Mouse (Mus musculus): ENCODE results near the gene Cdc42bpa. TPM values are rescaled to one million over a fixed set of nuclear protein-coding genes. Genes with fewer than 3 reads are reported as not detected.

Gene Cdc42bpa
- polyA plus RNA-seq, 1 experiment from 2014 or later, result 11.6 TPM

GRCm38 (mm10) chr1:180037461-180037860 is 77.2 kb downstream of the Cdc42bpa start:
- H3K4me2 ChIP-seq (ENCODE audit: low read depth, low read length), result no peak overlapping the region
- H3K36me3 ChIP-seq (ENCODE audit: control insufficient read depth, insufficient read depth), result no peaks in the 10 kb centered on the region
- H3K27ac ChIP-seq (ENCODE audit: low read length), result no peak overlapping the region
- no peak for ATAC-seq (replicated peaks; ENCODE audit: extremely low read depth, insufficient read depth, low FRiP score)
- H3K27me3 ChIP-seq (ENCODE audit: control insufficient read depth, insufficient read depth, low read length), result no peaks in the 10 kb centered on the region
- no peaks in the 10 kb centered on the region for H3K4me1 ChIP-seq (ENCODE audit: control insufficient read depth, insufficient read depth, low read length)
- H3K4me3 ChIP-seq (ENCODE audit: low read length), result no peak overlapping the region
- no peak overlapping the region for H3K9ac ChIP-seq (ENCODE audit: low read length)
- WGBS, result 94% methylated on average over 3 of the region's 3 CpGs
- H3K9me3 ChIP-seq (replicated peaks; ENCODE audit: control insufficient read depth, low read length), result no peaks in the 10 kb centered on the region

GRCm38 (mm10) chr1:180044160-180044559 is 83.9 kb downstream of the Cdc42bpa start:
- H3K4me3 ChIP-seq (ENCODE audit: low read length), result no peak overlapping the region
- H3K4me2 ChIP-seq (ENCODE audit: low read depth, low read length), result no peak overlapping the region
- peaks cover 2% of the 10 kb centered on the region for H3K9me3 ChIP-seq (replicated peaks; ENCODE audit: control insufficient read depth, low read length)
- 0 out of 2 replicates have a peak, but pooled peaks cover 5% of the 10 kb centered on the region for H3K36me3 ChIP-seq (ENCODE audit: control insufficient read depth, insufficient read depth)
- H3K4me1 ChIP-seq (ENCODE audit: control insufficient read depth, insufficient read depth, low read length), result no peaks in the 10 kb centered on the region
- no peak overlapping the region for H3K27ac ChIP-seq (ENCODE audit: low read length)
- H3K27me3 ChIP-seq (ENCODE audit: control insufficient read depth, insufficient read depth, low read length), result no peaks in the 10 kb centered on the region
- H3K9ac ChIP-seq (ENCODE audit: low read length), result no peak overlapping the region
- no peak for ATAC-seq (replicated peaks; ENCODE audit: extremely low read depth, insufficient read depth, low FRiP score)
- 87% methylated on average over 2 of the region's 2 CpGs for WGBS

- no peak for ATAC-seq (replicated peaks; ENCODE audit: extremely low read depth, insufficient read depth, low FRiP score)
- Histone ChIP-seq H3K4me1 (ENCODE audit: control insufficient read depth, insufficient read depth, low read length) (no peaks in the 10 kb centered on the region), H3K4me2 (ENCODE audit: low read depth, low read length) (no peak overlapping the region), H3K36me3 (ENCODE audit: control insufficient read depth, insufficient read depth) (0 out of 2 replicates have a peak, but pooled peaks cover 5% of the 10 kb centered on the region), H3K4me3 (ENCODE audit: low read length) (no peak overlapping the region), H3K27ac (ENCODE audit: low read length) (no peak overlapping the region), H3K27me3 (ENCODE audit: control insufficient read depth, insufficient read depth, low read length) (no peaks in the 10 kb centered on the region), H3K9me3 (replicated peaks; ENCODE audit: control insufficient read depth, low read length) (peaks cover 2% of the 10 kb centered on the region), H3K9ac (ENCODE audit: low read length) (no peak overlapping the region)
Measured at GRCm38 (mm10) chr1:180045172-180045571, 84.9 kb downstream of the Cdc42bpa start.

- no peaks in the 10 kb centered on the region for H3K27me3 ChIP-seq (ENCODE audit: control insufficient read depth, insufficient read depth, low read length)
Measured at GRCm38 (mm10) chr1:180089176-180089575, 128.9 kb downstream of the Cdc42bpa start.

GRCm38 (mm10) chr1:180098426-180098825 is 138.2 kb downstream of the Cdc42bpa start:
- ATAC-seq (replicated peaks; ENCODE audit: extremely low read depth, insufficient read depth, low FRiP score), result no peak

More at GRCm38 (mm10) chr1:180089176-180089575, 128.9 kb downstream of the Cdc42bpa start:
- Histone ChIP-seq H3K4me2 (ENCODE audit: low read depth, low read length) (no peak overlapping the region), H3K4me3 (ENCODE audit: low read length) (no peak overlapping the region), H3K9ac (ENCODE audit: low read length) (no peak overlapping the region), H3K9me3 (replicated peaks; ENCODE audit: control insufficient read depth, low read length) (no peaks in the 10 kb centered on the region), H3K27ac (ENCODE audit: low read length) (no peak overlapping the region), H3K36me3 (ENCODE audit: control insufficient read depth, insufficient read depth) (peaks cover 3% of the 10 kb centered on the region; the same call in 1 of the 2 replicates), H3K4me1 (ENCODE audit: control insufficient read depth, insufficient read depth, low read length) (no peaks in the 10 kb centered on the region)
- 94% methylated on average over 1 of the region's 1 CpGs for WGBS
- no peak for ATAC-seq (replicated peaks; ENCODE audit: extremely low read depth, insufficient read depth, low FRiP score)

GRCm38 (mm10) chr1:180104567-180104966 is 144.3 kb downstream of the Cdc42bpa start:
- H3K27ac ChIP-seq (ENCODE audit: low read length), result no peak overlapping the region
- H3K9me3 ChIP-seq (replicated peaks; ENCODE audit: control insufficient read depth, low read length), result no peaks in the 10 kb centered on the region
- ATAC-seq (replicated peaks; ENCODE audit: extremely low read depth, insufficient read depth, low FRiP score), result no peak
- H3K36me3 ChIP-seq (ENCODE audit: control insufficient read depth, insufficient read depth), result no peaks in the 10 kb centered on the region
- no peaks in the 10 kb centered on the region for H3K27me3 ChIP-seq (ENCODE audit: control insufficient read depth, insufficient read depth, low read length)
- H3K9ac ChIP-seq (ENCODE audit: low read length), result no peak overlapping the region
- no peak overlapping the region for H3K4me3 ChIP-seq (ENCODE audit: low read length)
- H3K4me2 ChIP-seq (ENCODE audit: low read depth, low read length), result no peak overlapping the region
- 57% methylated on average over 3 of the region's 3 CpGs for whole genome bisulfite sequencing
- H3K4me1 ChIP-seq (ENCODE audit: control insufficient read depth, insufficient read depth, low read length), result no peaks in the 10 kb centered on the region

More at GRCm38 (mm10) chr1:180098426-180098825, 138.2 kb downstream of the Cdc42bpa start:
- Histone ChIP-seq H3K9me3 (replicated peaks; ENCODE audit: control insufficient read depth, low read length) (no peaks in the 10 kb centered on the region), H3K27me3 (ENCODE audit: control insufficient read depth, insufficient read depth, low read length) (no peaks in the 10 kb centered on the region), H3K9ac (ENCODE audit: low read length) (no peak overlapping the region), H3K36me3 (ENCODE audit: control insufficient read depth, insufficient read depth) (no peaks in the 10 kb centered on the region; the same call in 1 of the 2 replicates), H3K27ac (ENCODE audit: low read length) (no peak overlapping the region), H3K4me2 (ENCODE audit: low read depth, low read length) (no peak overlapping the region), H3K4me3 (ENCODE audit: low read length) (no peak overlapping the region), H3K4me1 (ENCODE audit: control insufficient read depth, insufficient read depth, low read length) (no peaks in the 10 kb centered on the region)
- 93% methylated on average over 5 of the region's 5 CpGs for WGBS

- no peak overlapping the region for H3K4me2 ChIP-seq (ENCODE audit: low read depth, low read length)
- no peak overlapping the region for H3K4me3 ChIP-seq (ENCODE audit: low read length)
- H3K36me3 ChIP-seq (ENCODE audit: control insufficient read depth, insufficient read depth), result peaks cover 2% of the 10 kb centered on the region
- H3K27me3 ChIP-seq (ENCODE audit: control insufficient read depth, insufficient read depth, low read length), result no peaks in the 10 kb centered on the region
- no peaks in the 10 kb centered on the region for H3K9me3 ChIP-seq (replicated peaks; ENCODE audit: control insufficient read depth, low read length)
- H3K4me1 ChIP-seq (ENCODE audit: control insufficient read depth, insufficient read depth, low read length), result no peaks in the 10 kb centered on the region
- WGBS, result 72% methylated on average over 5 of the region's 5 CpGs
- no peak overlapping the region for H3K9ac ChIP-seq (ENCODE audit: low read length)
- no peak overlapping the region for H3K27ac ChIP-seq (ENCODE audit: low read length)
- ATAC-seq (replicated peaks; ENCODE audit: extremely low read depth, insufficient read depth, low FRiP score), result no peak
Measured at GRCm38 (mm10) chr1:180109050-180109449, 148.8 kb downstream of the Cdc42bpa start.

- Histone ChIP-seq H3K27ac (ENCODE audit: low read length) (no peak overlapping the region), H3K27me3 (ENCODE audit: control insufficient read depth, insufficient read depth, low read length) (no peaks in the 10 kb centered on the region), H3K9me3 (replicated peaks; ENCODE audit: control insufficient read depth, low read length) (no peaks in the 10 kb centered on the region), H3K4me3 (ENCODE audit: low read length) (no peak overlapping the region), H3K9ac (ENCODE audit: low read length) (no peak overlapping the region), H3K36me3 (ENCODE audit: control insufficient read depth, insufficient read depth) (peaks cover 5% of the 10 kb centered on the region), H3K4me1 (ENCODE audit: control insufficient read depth, insufficient read depth, low read length) (no peaks in the 10 kb centered on the region), H3K4me2 (ENCODE audit: low read depth, low read length) (no peak overlapping the region)
- ATAC-seq (replicated peaks; ENCODE audit: extremely low read depth, insufficient read depth, low FRiP score), result no peak
- WGBS, result 80% methylated on average over 1 of the region's 1 CpGs
Measured at GRCm38 (mm10) chr1:180116525-180116924, 156.3 kb downstream of the Cdc42bpa start.

- 86% methylated on average over 8 of the region's 8 CpGs for WGBS
- no peak for ATAC-seq (replicated peaks; ENCODE audit: extremely low read depth, insufficient read depth, low FRiP score)
- no peaks in the 10 kb centered on the region for H3K27me3 ChIP-seq (ENCODE audit: control insufficient read depth, insufficient read depth, low read length)
- H3K9me3 ChIP-seq (replicated peaks; ENCODE audit: control insufficient read depth, low read length), result no peaks in the 10 kb centered on the region
- no peak overlapping the region for H3K27ac ChIP-seq (ENCODE audit: low read length)
- H3K4me3 ChIP-seq (ENCODE audit: low read length), result no peak overlapping the region
- no peak overlapping the region for H3K9ac ChIP-seq (ENCODE audit: low read length)
- H3K4me1 ChIP-seq (ENCODE audit: control insufficient read depth, insufficient read depth, low read length), result no peaks in the 10 kb centered on the region
- peaks cover 5% of the 10 kb centered on the region for H3K36me3 ChIP-seq (ENCODE audit: control insufficient read depth, insufficient read depth)
- H3K4me2 ChIP-seq (ENCODE audit: low read depth, low read length), result no peak overlapping the region
Measured at GRCm38 (mm10) chr1:180118233-180118632, 158.0 kb downstream of the Cdc42bpa start.

All from heart, embryonic 16.5 days (tissue).